Mouse (Mus musculus) hindbrain, postnatal 0 days (tissue): ENCODE results near the gene Qdpr. TPM values are rescaled to one million over a fixed set of nuclear protein-coding genes. Genes with fewer than 3 reads are reported as not detected.

ENCODE experiments used
- ATAC-seq: fragments of 200-750 bp; cut with Nextera tagmentation; 2 replicates; pipeline ENCODE4 v1.8.0; 2017; ENCODE audit warnings: mild to moderate bottlenecking, moderate TSS enrichment, moderate library complexity
- DNase-seq: peaks from one replicate; pipeline ENCODE4 v3.0.0-alpha.2; 2015; ENCODE audit warnings: low spot score
- H3K27ac ChIP-seq: fragments of 300-500 bp; sonication (generic); 2 replicates; pipeline ENCODE4 v1.5.1; 2014; ENCODE audit warnings: mild to moderate bottlenecking
- H3K27me3 ChIP-seq: fragments of 300-500 bp; sonication (generic); 2 replicates; pipeline ENCODE4 v1.6.1; 2014; ENCODE audit warnings: low read length, mixed read lengths; ENCODE audit not compliant: insufficient read depth
- H3K36me3 ChIP-seq: fragments of 300-500 bp; sonication (generic); 2 replicates; pipeline ENCODE4 v1.6.1; 2014; ENCODE audit warnings: low read length, mixed read lengths; ENCODE audit not compliant: insufficient read depth
- H3K4me1 ChIP-seq: fragments of 300-500 bp; sonication (generic); 2 replicates; pipeline ENCODE4 v1.6.1; 2014; ENCODE audit warnings: antibody characterized with exemption, low read length, mixed read lengths; ENCODE audit not compliant: insufficient read depth
- H3K4me2 ChIP-seq: fragments of 300-500 bp; sonication (generic); 2 replicates; pipeline ENCODE4 v1.6.1; 2014; ENCODE audit warnings: low read depth, mild to moderate bottlenecking, low read length, moderate library complexity, mixed read lengths
- H3K4me3 ChIP-seq: fragments of 300-500 bp; sonication (generic); 2 replicates; pipeline ENCODE4 v1.5.1; 2014; ENCODE audit warnings: low read length
- H3K9ac ChIP-seq: fragments of 300-500 bp; sonication (generic); replicated peaks from 2 replicates; pipeline ENCODE4 v1.6.1; 2014; ENCODE audit warnings: mild to moderate bottlenecking, low read length, moderate library complexity, mixed read lengths
- H3K9me3 ChIP-seq: fragments of 300-500 bp; sonication (generic); 2 replicates; pipeline ENCODE4 v1.6.1; 2016; ENCODE audit warnings: low read length, mixed read lengths
- CTCF ChIP-seq: IDR thresholded peaks from 2 replicates; pipeline ENCODE4 v1.5.1; 2016; ENCODE audit warnings: antibody characterized with exemption, control low read depth, low read depth
- WGBS: fragments of 180-500 bp; shearing (Covaris S2); extraction: QIAGEN DNeasy Blood & Tissue Kit; methylation state at CpG from one replicate; pipeline ENCODE4 v1.1.7; 2014; 5-methylcytosine and 5-hydroxymethylcytosine counted together
- polyA plus RNA-seq: library from polyadenylated mRNA; unstranded; fragments of >200 nt; fragmentation: Nextera tagmentation; extraction: Ambion mirVana; gene quantifications from 2 replicates; pipeline ENCODE4 v1.2.1, GENCODE M21; 2015
- total RNA-seq: library from RNA; depleted of rRNA; stranded (reverse); fragments of >200 nt; gene quantifications from 2 replicates; pipeline ENCODE4 v1.2.3, GENCODE M21; 2014

Gene Qdpr
- total and polyA plus RNA-seq, 2 experiments from 2014 or later = 56.4 to 160 TPM

- Histone ChIP-seq H3K36me3 (no peaks in the 10 kb centered on the region), H3K27ac (no peak overlapping the region), H3K27me3 (no peaks in the 10 kb centered on the region), H3K4me1 (no peaks in the 10 kb centered on the region), H3K9me3 (no peaks in the 10 kb centered on the region), H3K4me2 (no peak overlapping the region), H3K9ac (no peak overlapping the region), H3K4me3 (no peak overlapping the region)
- DNase-seq (peak; percentile 81), ATAC-seq (peak; percentile 90)
- 39% methylated on average over 8 of the region's 8 CpGs for WGBS
- TF ChIP-seq CTCF = peak; percentile 88
These were observed 25.8 kb downstream of the Qdpr start for GRCm38 (mm10) chr5:45424021-45424886.

- DNase-seq = no peak
- 77% methylated on average over 12 of the region's 12 CpGs for WGBS
These were observed 27.9 kb downstream of the Qdpr start for GRCm38 (mm10) chr5:45421881-45422844.

GRCm38 (mm10) chr5:45419841-45420638 lies 30.0 kb downstream of the Qdpr start:
- WGBS = 73% methylated on average over 10 of the region's 10 CpGs

More at GRCm38 (mm10) chr5:45421881-45422844, 27.9 kb downstream of the Qdpr start:
- TF ChIP-seq CTCF = no peak
- Histone ChIP-seq H3K36me3 (no peaks in the 10 kb centered on the region), H3K27me3 (no peaks in the 10 kb centered on the region), H3K4me3 (no peak overlapping the region), H3K27ac (no peak overlapping the region), H3K9me3 (no peaks in the 10 kb centered on the region), H3K4me2 (no peak overlapping the region), H3K4me1 (no peaks in the 10 kb centered on the region), H3K9ac (no peak overlapping the region)
- ATAC-seq = no peak

GRCm38 (mm10) chr5:45417859-45418443 lies 32.1 kb downstream of the Qdpr start:
- 83% methylated on average over 3 of the region's 3 CpGs for WGBS
- TF ChIP-seq CTCF = no peak
- no peaks in the 10 kb centered on the region for H3K9me3 ChIP-seq
- DNase-seq (no peak), ATAC-seq (no peak)
- no peaks in the 10 kb centered on the region for H3K27me3 ChIP-seq
- no peak overlapping the region for H3K4me2 ChIP-seq
- H3K27ac ChIP-seq = no peak overlapping the region
- no peaks in the 10 kb centered on the region for H3K36me3 ChIP-seq
- no peaks in the 10 kb centered on the region for H3K4me1 ChIP-seq
- no peak overlapping the region for H3K9ac ChIP-seq
- H3K4me3 ChIP-seq = no peak overlapping the region

More at GRCm38 (mm10) chr5:45419841-45420638, 30.0 kb downstream of the Qdpr start:
- peak; percentile 55 for TF ChIP-seq CTCF
- no peak overlapping the region for H3K4me2 ChIP-seq
- no peak for DNase-seq
- no peaks in the 10 kb centered on the region for H3K36me3 ChIP-seq
- H3K4me1 ChIP-seq = no peaks in the 10 kb centered on the region
- no peak overlapping the region for H3K27ac ChIP-seq
- no peak overlapping the region for H3K4me3 ChIP-seq
- no peaks in the 10 kb centered on the region for H3K27me3 ChIP-seq
- peak; percentile 31; the same call in 1 of the 2 replicates for ATAC-seq
- H3K9ac ChIP-seq = no peak overlapping the region
- H3K9me3 ChIP-seq = no peaks in the 10 kb centered on the region

- no peak for TF ChIP-seq CTCF
These were observed 33.6 kb downstream of the Qdpr start for GRCm38 (mm10) chr5:45416478-45416877.

GRCm38 (mm10) chr5:45406129-45406528 lies 43.9 kb downstream of the Qdpr start:
- Histone ChIP-seq H3K4me1 (no peaks in the 10 kb centered on the region), H3K27ac (no peak overlapping the region), H3K27me3 (no peaks in the 10 kb centered on the region), H3K4me2 (no peak overlapping the region), H3K9ac (no peak overlapping the region), H3K36me3 (no peaks in the 10 kb centered on the region), H3K9me3 (no peaks in the 10 kb centered on the region), H3K4me3 (no peak overlapping the region)
- no peak for TF ChIP-seq CTCF
- 69% methylated on average over 2 of the region's 2 CpGs for WGBS
- ATAC-seq = no peak
- DNase-seq = no peak

More at GRCm38 (mm10) chr5:45416478-45416877, 33.6 kb downstream of the Qdpr start:
- H3K36me3 ChIP-seq = no peaks in the 10 kb centered on the region
- DNase-seq (no peak), ATAC-seq (no peak)
- no peak overlapping the region for H3K4me2 ChIP-seq
- H3K4me1 ChIP-seq = no peaks in the 10 kb centered on the region
- WGBS = 93% methylated on average over 3 of the region's 3 CpGs
- H3K9me3 ChIP-seq = no peaks in the 10 kb centered on the region
- H3K4me3 ChIP-seq = no peak overlapping the region
- H3K27me3 ChIP-seq = no peaks in the 10 kb centered on the region
- H3K9ac ChIP-seq = no peak overlapping the region
- H3K27ac ChIP-seq = no peak overlapping the region
